Mouse (Mus musculus) lung, embryonic 16.5 days (tissue): ENCODE measurements around the gene Rtn4r. TPM values are rescaled to one million over a fixed set of nuclear protein-coding genes. Genes with fewer than 3 reads are reported as not detected.

ENCODE experiments used
- ATAC-seq: fragments of 200-750 bp; cut with Nextera tagmentation; 2 replicates; pipeline ENCODE4 v1.8.0; 2017; ENCODE audit warnings: low read depth, mild to moderate bottlenecking, moderate library complexity
- H3K27ac ChIP-seq: fragments of 300-500 bp; sonication (generic); 2 replicates; pipeline ENCODE4 v1.5.1; 2014; ENCODE audit warnings: mild to moderate bottlenecking, control low read depth, low read length
- H3K27me3 ChIP-seq: fragments of 300-500 bp; sonication (generic); 2 replicates; pipeline ENCODE4 v1.6.1; 2014; ENCODE audit warnings: low read depth, low read length, mixed read lengths; ENCODE audit not compliant: control insufficient read depth, insufficient read depth
- H3K36me3 ChIP-seq: fragments of 300-500 bp; sonication (generic); 2 replicates; pipeline ENCODE4 v1.6.1; 2014; ENCODE audit warnings: low read length; ENCODE audit not compliant: control insufficient read depth, insufficient read depth
- H3K4me1 ChIP-seq: fragments of 300-500 bp; sonication (generic); replicated peaks from 2 replicates; pipeline ENCODE4 v1.6.1; 2014; ENCODE audit warnings: low read length, mixed read lengths; ENCODE audit not compliant: control insufficient read depth, insufficient read depth
- H3K4me2 ChIP-seq: fragments of 300-500 bp; sonication (generic); 2 replicates; pipeline ENCODE4 v1.6.1; 2014; ENCODE audit warnings: low read depth, low read length, control low read depth
- H3K4me3 ChIP-seq: fragments of 300-500 bp; sonication (generic); 2 replicates; pipeline ENCODE4 v1.5.1; 2014; ENCODE audit warnings: mild to moderate bottlenecking, low read length, control low read depth
- H3K9ac ChIP-seq: fragments of 300-500 bp; sonication (generic); 2 replicates; pipeline ENCODE4 v1.6.1; 2014; ENCODE audit warnings: low read length, control low read depth
- H3K9me3 ChIP-seq: fragments of 300-500 bp; sonication (generic); 2 replicates; pipeline ENCODE4 v1.6.1; 2016; ENCODE audit warnings: low read length; ENCODE audit not compliant: control insufficient read depth
- WGBS: fragments of 180-500 bp; shearing (Covaris S2); extraction: QIAGEN DNeasy Blood & Tissue Kit; methylation state at CpG from one replicate; pipeline ENCODE4 v1.1.7; 2014; 5-methylcytosine and 5-hydroxymethylcytosine counted together
- polyA plus RNA-seq: library from polyadenylated mRNA; unstranded; fragments of >200 nt; fragmentation: Nextera tagmentation; extraction: Ambion mirVana; gene quantifications from 2 replicates; pipeline ENCODE4 v1.2.1, GENCODE M21; 2015

Gene Rtn4r
- polyA plus RNA-seq, 1 experiment from 2014 or later: 0.35 TPM

DNA sequence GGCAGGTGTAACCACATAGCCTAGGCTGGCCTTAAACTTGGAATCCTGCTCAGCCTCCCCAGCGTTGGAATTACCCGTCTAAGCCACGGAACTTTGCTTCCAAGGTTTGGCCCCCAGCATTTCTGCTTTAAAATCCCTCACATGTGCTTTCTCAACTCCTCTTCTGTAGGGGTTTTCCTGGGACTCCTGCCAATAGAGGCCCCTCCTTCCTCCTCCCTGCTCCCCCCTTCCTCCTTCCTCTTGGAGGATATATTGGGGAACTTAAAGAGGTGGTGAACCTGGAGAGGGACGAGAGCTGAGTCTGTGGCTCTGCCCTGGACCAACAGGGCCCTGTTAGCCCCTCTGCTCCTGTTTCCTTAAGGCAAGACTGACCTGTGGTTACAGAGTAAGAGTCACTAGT lies 2.8 kb downstream of the Rtn4r start:
- no peak overlapping the region for H3K27ac ChIP-seq
- no peak overlapping the region for H3K9ac ChIP-seq
- H3K4me1 ChIP-seq: peaks cover 12% of the 10 kb centered on the region
- H3K36me3 ChIP-seq: no peaks in the 10 kb centered on the region
- H3K27me3 ChIP-seq: peaks cover 30% of the 10 kb centered on the region
- no peak overlapping the region for H3K4me2 ChIP-seq
- WGBS: 17% methylated on average over 4 of the region's 4 CpGs
- no peak overlapping the region for H3K4me3 ChIP-seq
- no peak for ATAC-seq
- no peaks in the 10 kb centered on the region for H3K9me3 ChIP-seq

DNA sequence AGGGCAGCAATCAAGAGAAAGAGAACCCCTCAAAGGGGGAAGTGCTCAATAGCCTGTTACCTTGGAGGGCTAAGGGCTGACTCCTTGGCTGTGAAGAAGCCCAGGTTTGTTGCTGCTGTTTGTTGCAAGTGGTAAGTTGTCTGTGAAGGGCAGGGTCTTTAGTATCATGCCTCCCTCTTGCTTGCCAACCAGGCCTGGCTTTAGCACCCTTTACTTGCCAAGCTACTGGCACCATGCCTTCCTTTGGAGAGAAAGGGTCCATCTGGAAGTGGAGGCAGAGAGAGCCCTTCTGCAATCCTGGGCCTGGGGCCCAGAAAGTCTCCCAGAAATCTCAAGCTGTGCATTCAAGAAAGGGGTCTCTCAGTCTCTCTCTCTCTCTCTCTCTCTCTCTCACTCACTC lies 3.3 kb downstream of the Rtn4r start:
- H3K27me3 ChIP-seq: peaks cover 30% of the 10 kb centered on the region
- no peaks in the 10 kb centered on the region for H3K9me3 ChIP-seq
- H3K4me1 ChIP-seq: peaks cover 12% of the 10 kb centered on the region
- no peak overlapping the region for H3K9ac ChIP-seq
- no peak overlapping the region for H3K4me3 ChIP-seq
- no peak overlapping the region for H3K4me2 ChIP-seq
- no peak overlapping the region for H3K27ac ChIP-seq
- no peaks in the 10 kb centered on the region for H3K36me3 ChIP-seq
- ATAC-seq: no peak

DNA sequence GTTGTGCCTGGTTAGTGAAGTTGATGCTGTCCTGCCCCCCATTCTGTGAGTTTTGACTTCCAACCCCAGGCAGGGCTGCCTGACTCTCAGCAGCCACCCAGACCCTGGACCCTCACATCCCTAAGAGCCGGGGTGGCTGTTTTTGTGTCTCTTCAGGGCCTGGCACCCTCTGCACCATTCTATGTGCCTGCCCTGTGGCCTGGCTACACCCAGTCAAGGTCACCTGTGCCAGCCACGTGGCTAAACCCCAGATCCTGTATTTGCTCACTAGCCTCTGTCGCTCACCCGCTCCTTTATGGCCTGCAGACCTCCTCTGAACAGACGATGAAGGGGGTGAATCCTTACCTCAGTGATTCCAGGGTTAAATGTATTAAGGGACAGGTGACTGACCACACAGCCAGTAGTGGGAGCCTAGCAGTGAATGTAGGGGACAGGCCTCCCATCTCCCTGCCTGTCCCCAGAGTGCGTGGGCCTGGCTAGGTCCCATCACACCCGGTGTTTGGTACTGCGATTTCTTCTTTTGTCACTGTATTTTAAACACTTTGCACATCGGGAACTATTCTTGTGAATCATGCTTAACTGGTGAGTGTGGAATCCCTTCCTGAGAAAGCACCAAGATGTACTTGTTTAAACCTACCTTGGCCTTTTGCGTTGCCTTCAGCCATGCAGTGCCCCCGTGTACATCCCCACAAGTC lies 4.0 kb downstream of the Rtn4r start:
- H3K27me3 ChIP-seq: peaks cover 28% of the 10 kb centered on the region
- H3K27ac ChIP-seq: no peak overlapping the region
- WGBS: 85% methylated on average over 11 of the region's 11 CpGs

DNA sequence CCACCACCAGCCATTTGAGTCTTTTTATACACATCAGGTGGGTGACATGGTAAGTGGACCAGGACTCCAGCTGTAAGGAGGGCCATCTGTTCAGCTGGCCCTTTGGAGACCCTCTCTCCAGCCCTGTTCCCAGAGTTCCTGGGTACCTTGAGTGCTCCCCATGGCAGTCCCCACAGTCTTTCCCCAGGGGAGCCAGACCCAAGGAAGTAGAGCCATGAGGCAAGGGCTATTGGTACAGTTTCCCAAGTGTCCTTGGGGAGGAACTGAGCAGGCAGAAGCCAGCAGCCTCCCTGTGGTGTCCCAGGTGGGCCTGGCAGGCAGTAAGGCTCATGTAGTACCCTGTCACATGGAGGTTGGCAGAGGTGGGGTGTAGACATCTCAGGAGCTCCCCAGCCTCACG lies 4.6 kb downstream of the Rtn4r start:
- Histone ChIP-seq H3K36me3 (no peaks in the 10 kb centered on the region), H3K9me3 (no peaks in the 10 kb centered on the region), H3K9ac (no peak overlapping the region), H3K4me3 (no peak overlapping the region), H3K4me2 (no peak overlapping the region), H3K4me1 (peaks cover 12% of the 10 kb centered on the region), H3K27ac (no peak overlapping the region), H3K27me3 (peaks cover 22% of the 10 kb centered on the region)
- ATAC-seq: no peak
- 68% methylated on average over 1 of the region's 1 CpGs for WGBS

More for the DNA sequence above, 4.0 kb downstream of the Rtn4r start:
- Histone ChIP-seq H3K36me3 (no peaks in the 10 kb centered on the region), H3K4me2 (no peak overlapping the region), H3K9me3 (no peaks in the 10 kb centered on the region), H3K4me1 (peaks cover 12% of the 10 kb centered on the region), H3K9ac (no peak overlapping the region), H3K4me3 (no peak overlapping the region)
- ATAC-seq: no peak

DNA sequence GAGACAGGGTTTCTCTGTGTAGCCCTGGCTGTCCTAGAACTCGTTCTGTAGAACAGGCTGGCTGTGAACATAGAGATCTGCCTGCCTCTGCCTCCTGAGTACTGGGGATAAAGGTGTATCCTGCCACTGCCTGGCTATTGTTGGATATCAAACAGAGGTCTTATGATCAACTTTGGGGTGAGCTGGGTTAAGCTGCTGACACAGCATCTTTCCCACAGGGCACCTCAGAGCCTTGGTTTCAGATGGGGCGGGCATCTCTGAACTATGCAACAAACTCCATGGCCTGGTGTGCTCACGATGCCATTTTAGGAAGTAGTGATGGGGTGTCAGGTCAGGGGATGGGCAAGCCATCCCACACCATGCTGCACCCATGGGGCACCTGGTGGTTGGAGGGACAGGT lies 5.1 kb downstream of the Rtn4r start:
- 76% methylated on average over 3 of the region's 3 CpGs for WGBS

DNA sequence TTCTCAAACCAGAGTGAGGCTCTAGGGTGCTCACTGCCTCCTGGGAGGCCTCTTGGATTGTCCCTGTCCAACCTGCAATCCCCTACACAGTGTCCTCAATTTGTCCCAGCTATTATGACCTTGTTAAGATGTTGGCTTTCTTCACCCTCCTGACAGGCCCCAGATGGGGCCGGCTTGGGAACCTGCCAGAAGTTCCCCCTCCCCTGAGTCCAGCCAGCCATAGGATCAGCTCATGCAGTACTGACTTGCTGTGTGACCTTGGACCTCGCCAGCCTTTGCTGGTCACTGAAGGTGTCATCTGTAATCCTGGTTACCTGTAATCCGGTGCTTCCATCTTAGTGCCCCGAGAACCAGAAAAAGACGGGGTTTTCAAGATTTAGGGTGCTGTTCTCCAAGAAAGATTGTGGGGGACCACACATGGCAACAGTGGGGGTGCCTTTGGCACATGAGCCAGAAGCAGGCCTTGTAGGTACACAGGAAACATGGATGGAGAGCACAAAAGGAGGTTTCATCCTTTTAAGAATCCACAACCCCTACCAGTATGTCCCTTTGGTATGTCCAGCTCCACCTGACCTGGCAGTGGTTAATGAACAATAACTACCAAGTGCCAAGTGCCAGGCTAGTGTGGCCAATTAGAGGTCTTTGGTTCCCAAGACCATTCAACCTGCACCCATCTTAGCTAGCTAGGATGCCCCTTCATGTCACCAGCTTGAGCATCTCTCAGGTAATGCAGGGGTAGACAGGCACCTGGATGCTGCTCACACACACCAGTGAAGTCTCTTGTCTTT lies 5.9 kb downstream of the Rtn4r start:
- no peak overlapping the region for H3K27ac ChIP-seq
- H3K4me3 ChIP-seq: no peak overlapping the region
- H3K27me3 ChIP-seq: peaks cover 13% of the 10 kb centered on the region
- no peak for ATAC-seq
- no peak overlapping the region for H3K9ac ChIP-seq
- no peak overlapping the region for H3K4me2 ChIP-seq
- WGBS: 80% methylated on average over 5 of the region's 5 CpGs
- peaks cover 6% of the 10 kb centered on the region; the same call in 1 of the 2 replicates for H3K4me1 ChIP-seq
- no peaks in the 10 kb centered on the region for H3K9me3 ChIP-seq
- no peaks in the 10 kb centered on the region for H3K36me3 ChIP-seq

More for the DNA sequence above, 5.1 kb downstream of the Rtn4r start:
- H3K36me3 ChIP-seq: no peaks in the 10 kb centered on the region
- H3K27me3 ChIP-seq: peaks cover 20% of the 10 kb centered on the region
- no peak overlapping the region for H3K27ac ChIP-seq
- no peak overlapping the region for H3K4me3 ChIP-seq
- peaks cover 12% of the 10 kb centered on the region for H3K4me1 ChIP-seq
- H3K9me3 ChIP-seq: no peaks in the 10 kb centered on the region
- H3K9ac ChIP-seq: no peak overlapping the region
- ATAC-seq: no peak
- no peak overlapping the region for H3K4me2 ChIP-seq

DNA sequence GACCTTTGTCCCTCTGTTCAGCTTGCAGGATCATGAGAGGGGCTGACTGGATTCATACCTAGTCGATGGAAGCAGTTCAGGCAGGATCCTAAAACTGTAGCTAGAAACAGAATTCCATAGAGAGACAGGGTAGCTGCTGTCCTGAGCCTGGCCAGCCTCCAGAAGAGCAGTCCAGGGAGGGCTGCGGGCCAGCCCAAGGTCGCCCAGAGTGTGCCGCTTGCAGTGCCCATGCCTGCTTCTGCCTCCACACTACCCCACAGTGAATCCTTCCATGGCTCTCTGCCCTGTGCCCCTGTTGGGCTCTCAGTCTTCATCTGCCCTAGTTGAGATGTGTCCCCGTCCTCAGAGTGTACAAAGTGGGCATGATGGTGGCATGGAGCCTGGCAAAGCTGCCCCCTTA lies 7.8 kb downstream of the Rtn4r start:
- peaks cover 4% of the 10 kb centered on the region; the same call in 1 of the 2 replicates for H3K4me1 ChIP-seq
- H3K4me2 ChIP-seq: no peak overlapping the region
- ATAC-seq: no peak
- H3K9me3 ChIP-seq: no peaks in the 10 kb centered on the region
- H3K36me3 ChIP-seq: no peaks in the 10 kb centered on the region
- H3K27me3 ChIP-seq: peaks cover 2% of the 10 kb centered on the region; the same call in 1 of the 2 replicates
- H3K27ac ChIP-seq: no peak overlapping the region
- WGBS: 68% methylated on average over 5 of the region's 5 CpGs
- no peak overlapping the region for H3K9ac ChIP-seq
- no peak overlapping the region for H3K4me3 ChIP-seq

DNA sequence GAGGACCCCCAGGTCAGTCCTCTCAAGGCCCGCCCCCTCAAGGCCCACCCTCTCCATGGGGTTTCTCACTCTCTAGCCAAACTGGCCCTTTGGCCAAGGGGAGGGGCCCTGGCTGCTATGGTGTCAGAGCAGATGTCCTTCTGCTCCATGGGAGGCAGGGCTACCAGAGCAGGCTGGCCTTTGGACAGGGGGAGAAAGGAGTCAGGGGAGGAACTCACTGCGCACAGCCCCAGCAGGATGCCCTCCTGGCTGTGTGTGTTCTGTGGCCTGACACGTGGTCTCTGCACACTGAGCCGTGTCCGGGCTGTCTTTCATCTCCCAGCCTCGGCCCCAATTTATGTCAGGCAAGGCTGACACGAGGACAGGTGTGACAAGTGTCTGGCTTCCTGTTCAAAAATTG lies 8.6 kb downstream of the Rtn4r start:
- Histone ChIP-seq H3K9ac (no peak overlapping the region), H3K4me3 (no peak overlapping the region), H3K4me1 (no peaks in the 10 kb centered on the region), H3K27me3 (peaks cover 2% of the 10 kb centered on the region; the same call in 1 of the 2 replicates), H3K36me3 (no peaks in the 10 kb centered on the region), H3K27ac (no peak overlapping the region), H3K4me2 (no peak overlapping the region), H3K9me3 (no peaks in the 10 kb centered on the region)
- ATAC-seq: 0 out of 2 replicates have a peak, but pooled peaks have one; percentile 20
- WGBS: 54% methylated on average over 7 of the region's 7 CpGs

DNA sequence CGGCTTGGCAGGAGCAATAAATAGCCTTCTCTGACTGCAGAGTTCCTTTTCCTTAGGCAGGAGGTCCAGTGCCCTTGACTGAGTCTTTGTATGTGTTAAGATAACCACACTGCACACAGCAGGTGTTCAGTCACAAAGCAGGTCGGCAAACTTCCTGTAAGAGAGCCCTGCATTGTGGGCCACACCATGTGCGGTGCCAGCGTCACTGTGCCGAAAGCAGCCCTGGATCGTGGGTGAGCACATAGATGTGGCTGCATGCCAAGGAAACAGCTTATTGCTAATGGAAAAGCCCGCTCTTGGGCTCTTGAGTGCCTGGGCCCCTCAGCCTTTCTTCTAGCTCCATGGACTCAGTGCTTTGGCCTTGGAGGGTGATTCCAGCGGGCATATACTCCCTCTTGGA lies 16.8 kb downstream of the Rtn4r start:
- 0 out of 2 replicates have a peak overlapping the region, but pooled peaks have one; percentile 20 for H3K27ac ChIP-seq
- H3K4me2 ChIP-seq: no peak overlapping the region
- H3K4me1 ChIP-seq: 0 out of 2 replicates have a peak, but pooled peaks cover 5% of the 10 kb centered on the region
- H3K4me3 ChIP-seq: no peak overlapping the region
- no peaks in the 10 kb centered on the region for H3K27me3 ChIP-seq
- H3K36me3 ChIP-seq: no peaks in the 10 kb centered on the region
- 36% methylated on average over 8 of the region's 8 CpGs for WGBS
- no peaks in the 10 kb centered on the region for H3K9me3 ChIP-seq
- peak; percentile 81 for ATAC-seq
- H3K9ac ChIP-seq: no peak overlapping the region
